Mouse (Mus musculus): Measurements from ENCODE around the gene Parp9. TPM values are rescaled to one million over a fixed set of nuclear protein-coding genes. Genes with fewer than 3 reads are reported as not detected.
"Not testable (repeated sequence)": the region's sequence is repeated elsewhere in the genome, so short reads cannot be mapped to it uniquely, and the experiment has no call there.

Parp9 gene
- total RNA-seq, 2 experiments from 2014 or later, result 6.2 to 6.8 TPM

- no peak for DNase-seq
Measured at GRCm38 (mm10) chr16:35924341-35924740, 13.9 kb upstream of the Parp9 start.

GRCm38 (mm10) chr16:35932179-35933055 lies 5.9 kb upstream of the Parp9 start:
- DNase-seq, result no peak

GRCm38 (mm10) chr16:35933181-35933580 lies 5.1 kb upstream of the Parp9 start:
- DNase-seq, result no peak

- DNase-seq, result no peak
Measured at GRCm38 (mm10) chr16:35939261-35939660, 991 bp downstream of the Parp9 start.

GRCm38 (mm10) chr16:35939690-35940089 lies 1.4 kb downstream of the Parp9 start:
- peak; percentile 85 for DNase-seq

- DNase-seq, result no peak
Measured at GRCm38 (mm10) chr16:35941382-35941781, 3.1 kb downstream of the Parp9 start.

- no peak for DNase-seq
Measured at GRCm38 (mm10) chr16:35949264-35949663, 11.0 kb downstream of the Parp9 start.

GRCm38 (mm10) chr16:35951216-35951615 lies 12.9 kb downstream of the Parp9 start:
- no peak for DNase-seq

- DNase-seq, result no peak
Measured at GRCm38 (mm10) chr16:35952628-35953130, 14.4 kb downstream of the Parp9 start.

GRCm38 (mm10) chr16:35965991-35966390 lies 27.7 kb downstream of the Parp9 start:
- not testable (repeated sequence) for DNase-seq

GRCm38 (mm10) chr16:35966411-35967115 lies 28.3 kb downstream of the Parp9 start:
- no peak for DNase-seq

GRCm38 (mm10) chr16:35967319-35967718 lies 29.0 kb downstream of the Parp9 start:
- no peak for DNase-seq

GRCm38 (mm10) chr16:35968149-35968548 lies 29.9 kb downstream of the Parp9 start:
- no peak for DNase-seq

GRCm38 (mm10) chr16:35974021-35974420 lies 35.8 kb downstream of the Parp9 start:
- no peak for DNase-seq

GRCm38 (mm10) chr16:35978450-35978849 lies 40.2 kb downstream of the Parp9 start, which contains the start of gene Kpna1:
Gene Kpna1, plus strand, starts transcription at chr16:35978750.
- DNase-seq, result not testable (repeated sequence)

- DNase-seq, result peak; percentile 100
Measured at GRCm38 (mm10) chr16:35981363-35981821, 43.1 kb downstream of the Parp9 start.

- DNase-seq, result no peak
Measured at GRCm38 (mm10) chr16:35982506-35982901, 44.2 kb downstream of the Parp9 start.

- peak; percentile 92 for DNase-seq
Measured at GRCm38 (mm10) chr16:35982902-35983516, 44.7 kb downstream of the Parp9 start.

- peak; percentile 69 for DNase-seq
Measured at GRCm38 (mm10) chr16:35983517-35984101, 45.3 kb downstream of the Parp9 start.

GRCm38 (mm10) chr16:35984471-35984870 lies 46.2 kb downstream of the Parp9 start:
- no peak for DNase-seq

GRCm38 (mm10) chr16:35987930-35988329 lies 49.7 kb downstream of the Parp9 start:
- DNase-seq, result no peak

GRCm38 (mm10) chr16:35992391-35992790 lies 54.1 kb downstream of the Parp9 start:
- DNase-seq, result no peak
